ENCODE assay signal across 16 mouse cellular contexts in genomic region chr3:17582487-17582886, GRCm38 (mm10).
A peak's percentile ranks its signal among the peaks of the same experiment; 100 is the strongest.
DNase-seq lines count a peak whose midpoint lies in the region; ATAC-seq and TF ChIP-seq lines count a peak whose summit lies in the region.
"Had no signal": no experiment of that assay in that cellular context is flagged by ENCODE, and none has a peak within 500 bp of the region (broad histone marks: within the 10 kb centered on the region; RNA-seq: fewer than 3 reads in every experiment).

No protein-coding gene starts in this region.

- peaks cover 6% of the 10 kb centered on the region; the same call in 1 of the 2 replicates for H3K4me1 ChIP-seq in forebrain, embryonic 10.5 days
- no peaks in the 10 kb centered on the region for H3K4me1 ChIP-seq in hindbrain, embryonic 12.5 days
- peaks cover 18% of the 10 kb centered on the region; the same call in 1 of the 2 replicates for H3K4me1 ChIP-seq in midbrain, embryonic 14.5 days (ENCODE audit: control insufficient read depth, insufficient read depth, low read length)
- no peaks in the 10 kb centered on the region for H3K4me1 ChIP-seq in kidney, embryonic 15.5 days
- H3K4me1 ChIP-seq: embryonic facial prominence, embryonic 12.5 days; heart, embryonic 12.5 days; limb, embryonic 13.5 days had no signal

- H3K27ac ChIP-seq in forebrain, embryonic 10.5 days, result peak overlapping the region; percentile 67
- peak overlapping the region; percentile 70 for H3K27ac ChIP-seq in hindbrain, embryonic 12.5 days
- peak overlapping the region; percentile 89 for H3K27ac ChIP-seq in midbrain, embryonic 14.5 days (replicated peaks; ENCODE audit: low read depth, low read length)
- no peak overlapping the region for H3K27ac ChIP-seq in kidney, embryonic 15.5 days
- H3K27ac ChIP-seq: embryonic facial prominence, embryonic 12.5 days; limb, embryonic 13.5 days had no signal

- no peak overlapping the region for H3K4me3 ChIP-seq in forebrain, embryonic 10.5 days
- H3K4me3 ChIP-seq in hindbrain, embryonic 12.5 days, result no peak overlapping the region
- no peak overlapping the region for H3K4me3 ChIP-seq in midbrain, embryonic 14.5 days (replicated peaks; ENCODE audit: low read depth, low read length)
- H3K4me3 ChIP-seq in kidney, embryonic 15.5 days (replicated peaks), result no peak overlapping the region
- H3K4me3 ChIP-seq: embryonic facial prominence, embryonic 12.5 days; heart, embryonic 12.5 days; limb, embryonic 13.5 days had no signal

- H3K9me3 ChIP-seq in forebrain, embryonic 10.5 days, result no peaks in the 10 kb centered on the region
- H3K9me3 ChIP-seq in hindbrain, embryonic 12.5 days (replicated peaks), result no peaks in the 10 kb centered on the region
- no peaks in the 10 kb centered on the region for H3K9me3 ChIP-seq in midbrain, embryonic 14.5 days (ENCODE audit: control insufficient read depth, low read length)
- no peaks in the 10 kb centered on the region for H3K9me3 ChIP-seq in kidney, embryonic 15.5 days (replicated peaks)
- H3K9me3 ChIP-seq: embryonic facial prominence, embryonic 12.5 days; heart, embryonic 12.5 days; limb, embryonic 13.5 days had no signal

- no peak overlapping the region for H3K9ac ChIP-seq in hindbrain, embryonic 12.5 days
- H3K9ac ChIP-seq in midbrain, embryonic 14.5 days (replicated peaks; ENCODE audit: low read length), result 0 out of 2 replicates have a peak overlapping the region, but pooled peaks have one; percentile 13
- no peak overlapping the region for H3K9ac ChIP-seq in kidney, embryonic 15.5 days
- H3K9ac ChIP-seq: embryonic facial prominence, embryonic 12.5 days; heart, embryonic 12.5 days; limb, embryonic 13.5 days had no signal

- H3K4me2 ChIP-seq in hindbrain, embryonic 12.5 days (replicated peaks), result 0 out of 2 replicates have a peak overlapping the region, but pooled peaks have one; percentile 15
- H3K4me2 ChIP-seq in midbrain, embryonic 14.5 days (ENCODE audit: low read length), result peak overlapping the region; percentile 35
- H3K4me2 ChIP-seq in kidney, embryonic 15.5 days, result no peak overlapping the region
- H3K4me2 ChIP-seq: embryonic facial prominence, embryonic 12.5 days; heart, embryonic 12.5 days; limb, embryonic 13.5 days had no signal

- 53% methylated on average over 9 of the region's 9 CpGs for WGBS in forebrain, embryonic 10.5 days
- WGBS in hindbrain, embryonic 12.5 days, result 34% methylated on average over 9 of the region's 9 CpGs
- 9% methylated on average over 9 of the region's 9 CpGs for WGBS in midbrain, embryonic 14.5 days
- WGBS in kidney, embryonic 15.5 days, result 65% methylated on average over 9 of the region's 9 CpGs

- peak; percentile 93 for DNase-seq in brain, embryonic 14.5 days (ENCODE audit: low read depth)
- no peak for DNase-seq in forebrain, embryonic 10.5 days (ENCODE audit: extremely low spot score, low spot score)
- peak; percentile 92 for DNase-seq in midbrain, embryonic 14.5 days
- no peak for DNase-seq in heart, adult 8-10 months (ENCODE audit: low spot score)
- DNase-seq in cerebellum, adult 11-12 months, result no peak
- DNase-seq in frontal cortex, postnatal 14 days (ENCODE audit: low spot score in 2 of 2), result no peak
- DNase-seq: adrenal gland, postnatal 14 days; cerebellum, adult 9-10 months; gastrocnemius, postnatal 25 days; heart, postnatal 4 days; kidney, adult 8-10 months had no signal

- no peak for TF ChIP-seq POLR2A in brain, embryonic 14.5 days (IDR thresholded peaks at IDR 0.05; ENCODE audit: borderline replicate concordance, extremely low read depth, insufficient read depth, insufficient read length, poor library complexity, severe bottlenecking)

- H3K36me3 ChIP-seq in forebrain, embryonic 10.5 days (replicated peaks), result no peaks in the 10 kb centered on the region
- H3K36me3 ChIP-seq in hindbrain, embryonic 12.5 days, result no peaks in the 10 kb centered on the region
- H3K36me3 ChIP-seq in midbrain, embryonic 14.5 days (ENCODE audit: control insufficient read depth, insufficient read depth, low read length), result no peaks in the 10 kb centered on the region
- H3K36me3 ChIP-seq in kidney, embryonic 15.5 days, result no peaks in the 10 kb centered on the region
- H3K36me3 ChIP-seq: embryonic facial prominence, embryonic 12.5 days; heart, embryonic 12.5 days; limb, embryonic 13.5 days had no signal

- H3K27me3 ChIP-seq in forebrain, embryonic 10.5 days (ENCODE audit: poor library complexity, severe bottlenecking), result no peaks in the 10 kb centered on the region
- H3K27me3 ChIP-seq in hindbrain, embryonic 12.5 days, result no peaks in the 10 kb centered on the region
- no peaks in the 10 kb centered on the region for H3K27me3 ChIP-seq in midbrain, embryonic 14.5 days (ENCODE audit: control insufficient read depth, insufficient read depth, low read length)
- no peaks in the 10 kb centered on the region for H3K27me3 ChIP-seq in kidney, embryonic 15.5 days
- H3K27me3 ChIP-seq: embryonic facial prominence, embryonic 12.5 days; heart, embryonic 12.5 days; limb, embryonic 13.5 days had no signal

- ATAC-seq in hindbrain, embryonic 12.5 days (ENCODE audit: low FRiP score), result peak; percentile 64
- ATAC-seq in midbrain, embryonic 14.5 days (ENCODE audit: low FRiP score, low TSS enrichment), result peak; percentile 76
- no peak for ATAC-seq in kidney, embryonic 15.5 days (replicated peaks; ENCODE audit: low FRiP score)

- TF ChIP-seq CTCF in brain, embryonic 14.5 days (IDR thresholded peaks at IDR 0.05; ENCODE audit: borderline replicate concordance, extremely low read depth, insufficient read depth, insufficient read length), result no peak

Comparison
In these comparisons a context has a peak if more than half of its experiments do, and no peak if none do; other contexts are left out.
1. DNase-seq: peak in brain, embryonic 14.5 days (single experiment) and midbrain, embryonic 14.5 days (single experiment); none in forebrain, embryonic 10.5 days (single experiment), heart, adult 8-10 months (single experiment), cerebellum, adult 11-12 months (single experiment) and frontal cortex, postnatal 14 days (0 of 2).